28 mouse cellular contexts compared by ENCODE assay signal in genomic region chr17:45072495-45073347, GRCm38 (mm10).
DNase-seq lines count a peak whose midpoint lies in the region; ATAC-seq and TF ChIP-seq lines count a peak whose summit lies in the region.
"Had no signal": no experiment of that assay in that cellular context is flagged by ENCODE, and none has a peak within 500 bp of the region (broad histone marks: within the 10 kb centered on the region; RNA-seq: fewer than 3 reads in every experiment).

No protein-coding gene starts in this region.

- H3K9ac ChIP-seq in embryonic facial prominence, embryonic 11.5 days (replicated peaks; ENCODE audit: low read length), result no peak overlapping the region
- H3K9ac ChIP-seq in forebrain, embryonic 15.5 days (replicated peaks), result no peak overlapping the region
- no peak overlapping the region for H3K9ac ChIP-seq in limb, embryonic 14.5 days (ENCODE audit: low read depth, low read length, severe bottlenecking)
- no peak overlapping the region for H3K9ac ChIP-seq in hindbrain, embryonic 12.5 days
- H3K9ac ChIP-seq: heart, embryonic 12.5 days; kidney, embryonic 15.5 days; neural tube, embryonic 13.5 days had no signal

- H3K4me3 ChIP-seq in embryonic facial prominence, embryonic 11.5 days (ENCODE audit: low read depth, low read length), result no peak overlapping the region
- H3K4me3 ChIP-seq in forebrain, embryonic 15.5 days, result no peak overlapping the region
- H3K4me3 ChIP-seq in limb, embryonic 14.5 days (replicated peaks; ENCODE audit: low read length), result no peak overlapping the region
- no peak overlapping the region for H3K4me3 ChIP-seq in hindbrain, embryonic 12.5 days
- H3K4me3 ChIP-seq: erythroblast, embryonic 14.5 days; heart, embryonic 12.5 days; hindbrain, embryonic 10.5 days; kidney, embryonic 15.5 days; myocyte; neural tube, embryonic 13.5 days had no signal

- 0 out of 2 replicates have a peak, but pooled peaks have one; percentile 62 for ATAC-seq in embryonic facial prominence, embryonic 11.5 days (replicated peaks; ENCODE audit: insufficient number of reproducible peaks, low FRiP score, low TSS enrichment, low read depth)
- peak; percentile 79; the same call in 1 of the 2 replicates for ATAC-seq in forebrain, embryonic 15.5 days (replicated peaks)
- peak; percentile 62 for ATAC-seq in limb, embryonic 14.5 days (ENCODE audit: low FRiP score, low read depth)
- no peak for ATAC-seq in hindbrain, embryonic 12.5 days (ENCODE audit: low FRiP score)
- ATAC-seq: activated CD4-positive, CD25-positive, alpha-beta regulatory T cell, adult 4 months; hindbrain, postnatal 0 days; intestine, postnatal 0 days; midbrain, embryonic 16.5 days had no signal

- no peaks in the 10 kb centered on the region for H3K36me3 ChIP-seq in embryonic facial prominence, embryonic 11.5 days (replicated peaks; ENCODE audit: control insufficient read depth, insufficient read depth, low read depth, low read length)
- no peaks in the 10 kb centered on the region for H3K36me3 ChIP-seq in forebrain, embryonic 15.5 days
- H3K36me3 ChIP-seq in limb, embryonic 14.5 days (ENCODE audit: control insufficient read depth, insufficient read depth, low read length), result no peaks in the 10 kb centered on the region
- H3K36me3 ChIP-seq in hindbrain, embryonic 12.5 days, result no peaks in the 10 kb centered on the region
- H3K36me3 ChIP-seq: heart, embryonic 12.5 days; hindbrain, embryonic 10.5 days; kidney, embryonic 15.5 days; neural tube, embryonic 13.5 days had no signal

- peak; percentile 13 to 25 for DNase-seq in layer of hippocampus, postnatal 10 days (ENCODE audit: low spot score in 2 of 2)
- DNase-seq in layer of hippocampus, adult 9-10 months (ENCODE audit: low spot score), result no peak
- no peak for DNase-seq in embryonic facial prominence, embryonic 11.5 days (ENCODE audit: low spot score)
- DNase-seq in limb, embryonic 14.5 days (ENCODE audit: low spot score), result no peak
- no peak for DNase-seq in right cerebral cortex, postnatal 14 days
- no peak for DNase-seq in kidney, adult 18-20 months
- DNase-seq: adrenal gland, adult 8-10 months; cerebellum, adult 18-20 months; cerebellum, postnatal 25 days; embryo, embryonic 11 days; gastrocnemius, postnatal 10 days; heart, postnatal 10 days; kidney, postnatal 4 days; retina, postnatal 1 day had no signal

- H3K4me2 ChIP-seq in embryonic facial prominence, embryonic 11.5 days (ENCODE audit: low read depth, low read length), result no peak overlapping the region
- H3K4me2 ChIP-seq in forebrain, embryonic 15.5 days (replicated peaks), result no peak overlapping the region
- no peak overlapping the region for H3K4me2 ChIP-seq in limb, embryonic 14.5 days (replicated peaks; ENCODE audit: low read depth, low read length, severe bottlenecking)
- no peak overlapping the region for H3K4me2 ChIP-seq in hindbrain, embryonic 12.5 days (replicated peaks)
- H3K4me2 ChIP-seq: heart, embryonic 12.5 days; kidney, embryonic 15.5 days; neural tube, embryonic 13.5 days had no signal

- no peaks in the 10 kb centered on the region for H3K27me3 ChIP-seq in embryonic facial prominence, embryonic 11.5 days (ENCODE audit: control insufficient read depth, insufficient read depth, low read length)
- H3K27me3 ChIP-seq in forebrain, embryonic 15.5 days, result no peaks in the 10 kb centered on the region
- no peaks in the 10 kb centered on the region for H3K27me3 ChIP-seq in limb, embryonic 14.5 days (ENCODE audit: control insufficient read depth, insufficient read depth, low read length)
- no peaks in the 10 kb centered on the region for H3K27me3 ChIP-seq in hindbrain, embryonic 12.5 days
- H3K27me3 ChIP-seq: heart, embryonic 12.5 days; kidney, embryonic 15.5 days; neural tube, embryonic 13.5 days had no signal

- no peaks in the 10 kb centered on the region for H3K9me3 ChIP-seq in embryonic facial prominence, embryonic 11.5 days (replicated peaks; ENCODE audit: control insufficient read depth, low read length)
- H3K9me3 ChIP-seq in forebrain, embryonic 15.5 days, result no peaks in the 10 kb centered on the region
- H3K9me3 ChIP-seq in limb, embryonic 14.5 days (ENCODE audit: control insufficient read depth, low read length), result no peaks in the 10 kb centered on the region
- H3K9me3 ChIP-seq in hindbrain, embryonic 12.5 days (replicated peaks), result no peaks in the 10 kb centered on the region
- H3K9me3 ChIP-seq: heart, embryonic 12.5 days; hindbrain, embryonic 10.5 days; kidney, embryonic 15.5 days; neural tube, embryonic 13.5 days had no signal

- 46% methylated on average over 7 of the region's 7 CpGs for WGBS in embryonic facial prominence, embryonic 11.5 days
- 39% methylated on average over 7 of the region's 7 CpGs for WGBS in forebrain, embryonic 15.5 days
- 27% methylated on average over 7 of the region's 7 CpGs for WGBS in limb, embryonic 14.5 days
- WGBS in hindbrain, embryonic 12.5 days, result 69% methylated on average over 7 of the region's 7 CpGs

- no peak overlapping the region; the same call in 1 of the 2 replicates for H3K27ac ChIP-seq in embryonic facial prominence, embryonic 11.5 days (replicated peaks; ENCODE audit: low read depth, low read length)
- no peak overlapping the region for H3K27ac ChIP-seq in forebrain, embryonic 15.5 days (replicated peaks)
- H3K27ac ChIP-seq in limb, embryonic 14.5 days (replicated peaks; ENCODE audit: low read depth, low read length), result peak overlapping the region; percentile 63
- no peak overlapping the region for H3K27ac ChIP-seq in hindbrain, embryonic 12.5 days
- H3K27ac ChIP-seq: hindbrain, embryonic 10.5 days; hindbrain, postnatal 0 days; kidney, embryonic 15.5 days; macrophage; neural tube, embryonic 13.5 days; stomach, postnatal 0 days had no signal

- TF ChIP-seq POLR2A in limb, embryonic 14.5 days (IDR thresholded peaks at IDR 0.05; ENCODE audit: borderline replicate concordance, extremely low read depth, insufficient read depth, insufficient read length), result no peak

- H3K4me1 ChIP-seq in embryonic facial prominence, embryonic 11.5 days (ENCODE audit: control insufficient read depth, insufficient read depth, low read length), result peaks cover 2% of the 10 kb centered on the region; the same call in 1 of the 2 replicates
- H3K4me1 ChIP-seq in forebrain, embryonic 15.5 days, result 0 out of 2 replicates have a peak, but pooled peaks cover 2% of the 10 kb centered on the region
- H3K4me1 ChIP-seq in limb, embryonic 14.5 days (ENCODE audit: control insufficient read depth, insufficient read depth, low read length), result peaks cover 26% of the 10 kb centered on the region
- peaks cover 9% of the 10 kb centered on the region for H3K4me1 ChIP-seq in hindbrain, embryonic 12.5 days
- H3K4me1 ChIP-seq: kidney, embryonic 15.5 days had no signal

Comparison
In these comparisons a context has a peak if more than half of its experiments do, and no peak if none do; other contexts are left out.
1. DNase-seq: peak in layer of hippocampus, postnatal 10 days (2 of 2); none in layer of hippocampus, adult 9-10 months (single experiment), embryonic facial prominence, embryonic 11.5 days (single experiment), limb, embryonic 14.5 days (single experiment), right cerebral cortex, postnatal 14 days (single experiment) and kidney, adult 18-20 months (single experiment).